Mouse (Mus musculus) lung, postnatal 0 days (tissue): ENCODE measurements at regions not wholly inside any gene's neighbourhood (a gene's known extent, or its start where the extent isn't known, plus 50 kb on each side); places are given as distances from the start of the nearest gene placed in this dataset.

Source experiments
- CTCF ChIP-seq: IDR thresholded peaks from 2 replicates; pipeline ENCODE4 v1.5.1; 2016; ENCODE audit warnings: antibody characterized with exemption, mild to moderate bottlenecking
- EP300 ChIP-seq: IDR thresholded peaks from 2 replicates; pipeline ENCODE4 v1.6.1; 2016; ENCODE audit warnings: antibody characterized with exemption, mild to moderate bottlenecking, control low read depth

GRCm38 (mm10) chr13:37511006-37511405 is 166.0 kb downstream of the Ly86 start:
- peak; percentile 31; the same call in 1 of the 2 replicates for TF ChIP-seq EP300
- no peak for TF ChIP-seq CTCF
